In the genomic region with DNA sequence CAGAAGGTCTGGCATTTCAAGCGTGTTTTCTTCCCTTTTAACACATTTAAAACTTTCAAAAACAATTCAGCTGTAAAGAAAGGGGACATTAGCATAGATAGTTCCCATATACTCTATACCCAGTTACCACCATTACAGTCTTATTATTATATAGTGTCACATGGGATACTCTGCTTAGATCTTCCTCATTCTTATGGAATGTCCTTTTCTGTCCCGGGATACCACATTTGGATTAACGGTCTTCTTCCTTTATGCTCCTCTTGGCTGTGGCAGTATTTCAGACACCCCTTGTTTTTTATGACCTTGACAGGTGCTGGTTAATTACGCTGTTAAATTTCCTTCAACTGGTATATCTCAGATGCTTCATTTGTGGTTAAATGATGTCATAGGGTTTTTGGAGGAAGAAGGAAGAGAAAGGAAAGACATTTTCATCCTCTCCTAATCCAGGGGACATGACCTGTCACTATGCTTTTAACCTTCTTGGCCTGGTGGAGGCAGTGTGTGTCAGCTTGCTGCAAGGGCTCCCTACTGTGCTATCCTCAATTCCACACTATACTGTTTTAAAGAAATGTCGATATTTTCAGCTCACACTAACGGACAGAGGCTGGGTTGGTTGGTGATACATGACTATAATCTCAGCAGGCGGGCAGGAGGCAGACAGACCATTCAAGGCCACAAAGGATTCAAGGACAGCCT, we compare ENCODE assay signal across 8 mouse cellular contexts. TPM values are rescaled to one million over a fixed set of nuclear protein-coding genes. Genes with fewer than 3 reads are reported as not detected.
DNase-seq lines count a peak whose midpoint lies in the region; ATAC-seq and TF ChIP-seq lines count a peak whose summit lies in the region.

No protein-coding gene starts in this region.

- peaks cover 3% of the 10 kb centered on the region; the same call in 1 of the 2 replicates for H3K27me3 ChIP-seq in cerebellum, adult 2 months (ENCODE audit: control insufficient read depth, insufficient read depth, low read length)
- peaks cover 6% of the 10 kb centered on the region; the same call in 1 of the 2 replicates for H3K27me3 ChIP-seq in lung, embryonic 16.5 days (ENCODE audit: control insufficient read depth, insufficient read depth, low read depth, low read length)
- H3K27me3 ChIP-seq in hindbrain, embryonic 16.5 days (replicated peaks; ENCODE audit: control insufficient read depth, insufficient read depth, low read length) = no peaks in the 10 kb centered on the region
- H3K27me3 ChIP-seq in small intestine, adult 2 months (ENCODE audit: control insufficient read depth, insufficient read depth, low read length) = peaks cover 22% of the 10 kb centered on the region

- no peak for DNase-seq in cerebellum, adult 2 months
- DNase-seq in cerebellum, adult 9-11 months = no peak
- DNase-seq in lung, adult 18-20 months = no peak
- no peak for DNase-seq in adrenal gland, postnatal 14 days
- no peak for DNase-seq in c-Kit-positive CD71-positive TER-119-positive erythroid progenitor cells, embryonic 14.5 days (ENCODE audit: low spot score)

- H3K4me2 ChIP-seq in lung, embryonic 16.5 days (ENCODE audit: low read depth, low read length) = peak overlapping the region; percentile 94
- peak overlapping the region; percentile 99 for H3K4me2 ChIP-seq in hindbrain, embryonic 16.5 days (ENCODE audit: low read length)

- no peaks in the 10 kb centered on the region for H3K36me3 ChIP-seq in lung, embryonic 16.5 days (ENCODE audit: control insufficient read depth, insufficient read depth, low read length)
- H3K36me3 ChIP-seq in hindbrain, embryonic 16.5 days (ENCODE audit: control insufficient read depth, insufficient read depth, low read length) = no peaks in the 10 kb centered on the region
- no peaks in the 10 kb centered on the region for H3K36me3 ChIP-seq in small intestine, adult 2 months (ENCODE audit: control insufficient read depth, insufficient read depth, low read length)

- ATAC-seq in lung, embryonic 16.5 days (ENCODE audit: low read depth) = no peak
- ATAC-seq in hindbrain, embryonic 16.5 days = no peak

- WGBS in cerebellum, adult 2 months = 55% methylated on average over 7 of the region's 7 CpGs
- 50% methylated on average over 7 of the region's 7 CpGs for WGBS in lung, embryonic 16.5 days
- WGBS in hindbrain, embryonic 16.5 days = 38% methylated on average over 7 of the region's 7 CpGs
- 46% methylated on average over 7 of the region's 7 CpGs for WGBS in small intestine, adult 2 months

- peaks cover 5% of the 10 kb centered on the region; the same call in 1 of the 2 replicates for H3K4me1 ChIP-seq in cerebellum, adult 2 months (ENCODE audit: control insufficient read depth, insufficient read depth, low read length)
- no peaks in the 10 kb centered on the region; the same call in 1 of the 2 replicates for H3K4me1 ChIP-seq in lung, embryonic 16.5 days (replicated peaks; ENCODE audit: control insufficient read depth, insufficient read depth, low read length)
- peaks cover 4% of the 10 kb centered on the region; the same call in 1 of the 2 replicates for H3K4me1 ChIP-seq in hindbrain, embryonic 16.5 days (ENCODE audit: control insufficient read depth, insufficient read depth, low read depth, low read length)
- H3K4me1 ChIP-seq in small intestine, adult 2 months (ENCODE audit: control insufficient read depth, insufficient read depth, insufficient read length, low read length) = peaks cover 10% of the 10 kb centered on the region

- H3K27ac ChIP-seq in cerebellum, adult 2 months (ENCODE audit: insufficient read depth, low read length) = no peak overlapping the region
- no peak overlapping the region for H3K27ac ChIP-seq in lung, embryonic 16.5 days (ENCODE audit: low read length)
- H3K27ac ChIP-seq in hindbrain, embryonic 16.5 days (ENCODE audit: low read depth, low read length) = no peak overlapping the region
- H3K27ac ChIP-seq in small intestine, adult 2 months (ENCODE audit: insufficient read depth, low read depth, low read length) = no peak overlapping the region

- no peak for TF ChIP-seq POLR2A in cerebellum, adult 2 months (IDR thresholded peaks at IDR 0.05; ENCODE audit: borderline replicate concordance, insufficient read depth, low read length)
- no peak for TF ChIP-seq POLR2A in small intestine, adult 2 months (IDR thresholded peaks at IDR 0.05; ENCODE audit: low read depth, low read length)

- no peak overlapping the region for H3K4me3 ChIP-seq in cerebellum, adult 2 months (replicated peaks; ENCODE audit: insufficient read depth, low read depth, low read length)
- H3K4me3 ChIP-seq in lung, embryonic 16.5 days (ENCODE audit: low read length) = no peak overlapping the region
- H3K4me3 ChIP-seq in hindbrain, embryonic 16.5 days (ENCODE audit: low read length) = peak overlapping the region; percentile 77; the same call in 1 of the 2 replicates
- no peak overlapping the region for H3K4me3 ChIP-seq in small intestine, adult 2 months (ENCODE audit: low read depth, low read length)

- H3K9me3 ChIP-seq in lung, embryonic 16.5 days (ENCODE audit: control insufficient read depth, low read length) = no peaks in the 10 kb centered on the region
- peaks cover 2% of the 10 kb centered on the region for H3K9me3 ChIP-seq in hindbrain, embryonic 16.5 days (ENCODE audit: control insufficient read depth, low read length)

- H3K9ac ChIP-seq in lung, embryonic 16.5 days (ENCODE audit: low read length) = no peak overlapping the region
- no peak overlapping the region for H3K9ac ChIP-seq in hindbrain, embryonic 16.5 days (ENCODE audit: low read depth, low read length)

- TF ChIP-seq CTCF in cerebellum, adult 2 months (IDR thresholded peaks at IDR 0.05; ENCODE audit: borderline replicate concordance, insufficient read depth, low read depth, low read length) = peak; percentile 32; the same call in 1 of the 2 replicates
- peak; percentile 25; the same call in 1 of the 2 replicates for TF ChIP-seq CTCF in small intestine, adult 2 months (IDR thresholded peaks at IDR 0.05; ENCODE audit: extremely low read depth, insufficient read length, insufficient replicate concordance, low read depth, low read length)

RNA-seq across cellular contexts. Expression of a gene that starts 2.3 kb away (rescaled TPM):
- 37.9 and 38.0 TPM in 2 replicates for polyA plus RNA-seq in cerebellum, adult 2 months (2012; rRNA removed)
- polyA plus RNA-seq in lung, embryonic 16.5 days (2015; fragmentation: Nextera tagmentation; extraction: Ambion mirVana) = 14.6 and 15.2 TPM in 2 replicates
- polyA plus RNA-seq in hindbrain, embryonic 16.5 days (2015; fragmentation: Nextera tagmentation; extraction: Ambion mirVana) = 22.2 and 25.7 TPM in 2 replicates
- 1.7 and 2.8 TPM in 2 replicates for polyA plus RNA-seq in small intestine, adult 2 months (2012; rRNA removed)
- total RNA-seq in adrenal gland, postnatal 14 days (2021) = 21.2 and 24.2 TPM in 2 replicates

RNA-seq across cellular contexts. Expression of a gene that starts 40.7 kb away (rescaled TPM):
- 28.6 and 32.3 TPM in 2 replicates for polyA plus RNA-seq in cerebellum, adult 2 months (2012; rRNA removed)
- 44.2 and 47.0 TPM in 2 replicates for polyA plus RNA-seq in lung, embryonic 16.5 days (2015; fragmentation: Nextera tagmentation; extraction: Ambion mirVana)
- 35.6 and 36.0 TPM in 2 replicates for polyA plus RNA-seq in hindbrain, embryonic 16.5 days (2015; fragmentation: Nextera tagmentation; extraction: Ambion mirVana)
- 1.1 and 3.4 TPM in 2 replicates for polyA plus RNA-seq in small intestine, adult 2 months (2012; rRNA removed)
- 54.9 and 56.2 TPM in 2 replicates for total RNA-seq in adrenal gland, postnatal 14 days (2021)

RNA-seq across cellular contexts. Expression of a gene that starts 58.5 kb away (rescaled TPM):
- 18.7 and 20.6 TPM in 2 replicates for polyA plus RNA-seq in cerebellum, adult 2 months (2012; rRNA removed)
- polyA plus RNA-seq in lung, embryonic 16.5 days (2015; fragmentation: Nextera tagmentation; extraction: Ambion mirVana) = 38.5 and 39.4 TPM in 2 replicates
- 15.1 and 18.2 TPM in 2 replicates for polyA plus RNA-seq in hindbrain, embryonic 16.5 days (2015; fragmentation: Nextera tagmentation; extraction: Ambion mirVana)
- polyA plus RNA-seq in small intestine, adult 2 months (2012; rRNA removed) = 1.9 and 4.9 TPM in 2 replicates
- 55.0 and 59.0 TPM in 2 replicates for total RNA-seq in adrenal gland, postnatal 14 days (2021)

RNA-seq across cellular contexts. Expression of a gene that starts 59.2 kb away (rescaled TPM):
- 446 and 451 TPM in 2 replicates for polyA plus RNA-seq in cerebellum, adult 2 months (2012; rRNA removed)
- 874 and 916 TPM in 2 replicates for polyA plus RNA-seq in lung, embryonic 16.5 days (2015; fragmentation: Nextera tagmentation; extraction: Ambion mirVana)
- 739 and 807 TPM in 2 replicates for polyA plus RNA-seq in hindbrain, embryonic 16.5 days (2015; fragmentation: Nextera tagmentation; extraction: Ambion mirVana)
- 90.0 and 123 TPM in 2 replicates for polyA plus RNA-seq in small intestine, adult 2 months (2012; rRNA removed)
- total RNA-seq in adrenal gland, postnatal 14 days (2021) = 415 and 429 TPM in 2 replicates
